Mouse (Mus musculus) E14TG2a.4 (cell line): ENCODE results near the gene P2rx7.

Experiments used
- CTCF ChIP-seq: conservative IDR thresholded peaks from 2 replicates; pipeline ENCODE4 v1.5.1; 2014; ENCODE audit warnings: low read length
- POU5F1 ChIP-seq: IDR thresholded peaks from 2 replicates; pipeline ENCODE4 v1.6.1; 2014; ENCODE audit warnings: low read length, borderline replicate concordance

- TF ChIP-seq CTCF = no peak
- TF ChIP-seq POU5F1 = no peak
Measured at GRCm38 (mm10) chr5:122698041-122698700, 54.5 kb downstream of the P2rx7 start.
